Mouse (Mus musculus) midbrain, embryonic 11.5 days (tissue): ENCODE measurements at regions not wholly inside any gene's neighbourhood (a gene's known extent, or its start where the extent isn't known, plus 50 kb on each side); places are given as distances from the start of the nearest gene placed in this dataset.
A peak's percentile ranks its signal among the peaks of the same experiment; 100 is the strongest.

Source experiments
- ATAC-seq: fragments of 200-750 bp; cut with Nextera tagmentation; 2 replicates; pipeline ENCODE4 v1.8.0; 2017; ENCODE audit warnings: moderate TSS enrichment, moderate library complexity; ENCODE audit not compliant: low FRiP score
- DNase-seq: peaks from one replicate; pipeline ENCODE4 v3.0.0; 2015; ENCODE audit warnings: low spot score; ENCODE audit errors: missing footprints
- H3K27ac ChIP-seq: fragments of 300-500 bp; sonication (generic); 2 replicates; pipeline ENCODE4 v1.5.1; 2014; ENCODE audit warnings: low read depth, low read length
- H3K27me3 ChIP-seq: fragments of 300-500 bp; sonication (generic); 2 replicates; pipeline ENCODE4 v1.6.1; 2014; ENCODE audit warnings: mild to moderate bottlenecking, low read length, moderate library complexity, mixed read lengths; ENCODE audit not compliant: control insufficient read depth, insufficient read depth
- H3K36me3 ChIP-seq: fragments of 300-500 bp; sonication (generic); 2 replicates; pipeline ENCODE4 v1.6.1; 2014; ENCODE audit warnings: mild to moderate bottlenecking, low read length, moderate library complexity, mixed read lengths; ENCODE audit not compliant: control insufficient read depth, insufficient read depth
- H3K4me1 ChIP-seq: fragments of 300-500 bp; sonication (generic); 2 replicates; pipeline ENCODE4 v1.6.1; 2014; ENCODE audit warnings: low read length; ENCODE audit not compliant: control insufficient read depth, insufficient read depth
- H3K4me2 ChIP-seq: fragments of 300-500 bp; sonication (generic); 2 replicates; pipeline ENCODE4 v1.6.1; 2014; ENCODE audit warnings: mild to moderate bottlenecking, moderate library complexity
- H3K4me3 ChIP-seq: fragments of 300-500 bp; sonication (generic); 2 replicates; pipeline ENCODE4 v1.5.1; 2014; ENCODE audit warnings: low read depth, low read length
- H3K9ac ChIP-seq: fragments of 300-500 bp; sonication (generic); 2 replicates; pipeline ENCODE4 v1.6.1; 2014; ENCODE audit warnings: low read length
- H3K9me3 ChIP-seq: fragments of 300-500 bp; sonication (generic); 2 replicates; pipeline ENCODE4 v1.6.1; 2016; ENCODE audit warnings: low read length; ENCODE audit not compliant: control insufficient read depth
- WGBS: fragments of 180-500 bp; shearing (Covaris S2); extraction: QIAGEN DNeasy Blood & Tissue Kit; methylation state at CpG from one replicate; pipeline ENCODE4 v1.1.7; 2014; 5-methylcytosine and 5-hydroxymethylcytosine counted together

DNA sequence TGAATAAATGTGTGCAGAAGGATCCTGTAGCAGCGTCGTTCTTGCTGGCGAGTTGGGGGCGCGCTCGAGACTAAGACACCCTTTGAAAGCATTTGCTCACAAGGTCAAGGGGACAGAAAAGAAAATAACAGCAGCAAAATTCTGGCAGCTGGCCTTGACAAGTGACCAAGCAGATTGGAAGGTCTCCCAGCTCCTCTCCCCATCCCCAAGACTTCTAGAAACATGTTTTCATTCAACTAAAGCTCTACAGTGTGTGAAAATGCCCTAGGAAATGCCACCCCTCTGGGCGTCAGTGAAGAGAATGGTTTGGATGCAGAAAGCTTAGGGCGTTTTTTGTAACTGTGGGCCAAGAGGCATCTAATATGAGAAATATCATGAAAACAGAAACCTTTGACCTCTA is 272.7 kb downstream of the Tbc1d1 start:
- Histone ChIP-seq H3K27ac (no peak overlapping the region), H3K4me1 (no peaks in the 10 kb centered on the region), H3K4me2 (no peak overlapping the region), H3K9me3 (no peaks in the 10 kb centered on the region), H3K27me3 (no peaks in the 10 kb centered on the region), H3K9ac (no peak overlapping the region), H3K4me3 (no peak overlapping the region), H3K36me3 (no peaks in the 10 kb centered on the region)
- no peak for DNase-seq
- WGBS: 91% methylated on average over 8 of the region's 8 CpGs
- no peak for ATAC-seq

DNA sequence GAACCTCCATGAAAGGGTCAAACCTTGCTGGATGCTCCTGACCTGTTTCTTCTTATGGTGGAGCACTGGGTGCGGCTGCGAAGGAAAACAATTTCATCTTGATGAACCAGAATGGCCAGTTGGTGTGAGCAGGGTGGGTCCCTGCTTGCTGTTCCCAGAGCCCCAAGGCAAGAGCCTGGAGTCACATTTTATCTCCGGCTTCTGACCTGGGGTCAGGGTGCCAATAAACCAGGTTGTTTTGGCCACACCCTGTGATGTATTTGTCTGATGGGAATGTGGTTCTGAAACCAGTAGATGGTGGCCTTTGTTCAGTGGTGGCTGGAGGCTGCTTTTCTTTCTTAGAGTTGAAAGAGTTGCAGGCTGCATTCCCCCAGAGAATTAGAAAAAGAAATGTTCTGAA is 274.4 kb downstream of the Tbc1d1 start:
- Histone ChIP-seq H3K4me2 (no peak overlapping the region), H3K27me3 (no peaks in the 10 kb centered on the region), H3K4me3 (no peak overlapping the region), H3K27ac (no peak overlapping the region), H3K9ac (no peak overlapping the region), H3K36me3 (no peaks in the 10 kb centered on the region), H3K4me1 (no peaks in the 10 kb centered on the region), H3K9me3 (no peaks in the 10 kb centered on the region)
- WGBS: 91% methylated on average over 3 of the region's 3 CpGs
- ATAC-seq (no peak), DNase-seq (no peak)

GRCm38 (mm10) chr5:64431624-64432023 is 275.5 kb downstream of the Tbc1d1 start:
- ATAC-seq (no peak), DNase-seq (no peak)
- WGBS: 91% methylated on average over 6 of the region's 6 CpGs

DNA sequence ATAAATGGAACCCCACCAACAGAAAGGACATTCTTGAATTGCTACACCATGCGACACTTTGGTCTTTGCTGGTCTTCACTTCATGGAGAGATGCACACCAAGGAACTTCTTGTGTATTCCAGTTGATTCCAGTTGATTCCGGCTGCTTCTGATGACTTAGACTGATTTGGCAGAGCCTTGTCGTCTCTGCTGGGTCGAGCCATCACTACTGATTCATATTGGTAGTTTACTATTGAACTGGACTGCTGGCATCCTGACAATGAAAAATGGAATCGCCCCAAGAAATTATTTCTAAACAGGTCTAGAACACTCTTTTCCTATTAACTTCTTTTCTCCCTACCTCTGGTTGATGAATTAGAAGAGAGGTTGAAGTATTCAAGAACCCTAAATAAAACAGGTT is 277.7 kb downstream of the Tbc1d1 start:
- DNase-seq: no peak
- no peak overlapping the region for H3K27ac ChIP-seq
- ATAC-seq: no peak
- no peak overlapping the region for H3K4me2 ChIP-seq
- H3K9ac ChIP-seq: no peak overlapping the region
- H3K4me3 ChIP-seq: no peak overlapping the region
- no peaks in the 10 kb centered on the region for H3K36me3 ChIP-seq
- WGBS: 94% methylated on average over 5 of the region's 5 CpGs
- H3K27me3 ChIP-seq: no peaks in the 10 kb centered on the region
- no peaks in the 10 kb centered on the region for H3K9me3 ChIP-seq
- no peaks in the 10 kb centered on the region for H3K4me1 ChIP-seq

More at GRCm38 (mm10) chr5:64431624-64432023, 275.5 kb downstream of the Tbc1d1 start:
- no peaks in the 10 kb centered on the region for H3K36me3 ChIP-seq
- no peak overlapping the region for H3K4me2 ChIP-seq
- H3K4me1 ChIP-seq: no peaks in the 10 kb centered on the region
- H3K27me3 ChIP-seq: no peaks in the 10 kb centered on the region
- H3K4me3 ChIP-seq: no peak overlapping the region
- no peak overlapping the region for H3K27ac ChIP-seq
- H3K9me3 ChIP-seq: no peaks in the 10 kb centered on the region
- no peak overlapping the region for H3K9ac ChIP-seq

DNA sequence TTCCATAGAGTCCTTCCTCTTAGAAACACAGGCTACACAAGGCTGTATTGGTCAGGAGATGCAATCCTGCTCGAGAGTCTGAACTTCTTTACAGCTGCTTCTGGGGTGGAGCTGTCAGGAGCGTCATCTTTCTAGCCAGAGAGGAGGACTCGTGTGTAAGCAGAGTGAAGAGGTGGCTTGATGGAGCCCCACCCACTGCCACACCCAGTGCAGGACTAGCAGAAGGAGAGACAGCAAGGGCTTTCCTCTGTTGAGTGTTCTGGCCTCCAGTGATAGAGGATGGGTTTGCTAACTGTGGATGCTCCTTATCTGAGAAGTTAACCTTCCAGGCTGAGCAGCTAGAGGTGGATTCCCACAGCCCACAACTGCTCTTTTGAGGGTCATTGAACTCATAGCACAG is 279.4 kb downstream of the Tbc1d1 start:
- WGBS: 76% methylated on average over 3 of the region's 3 CpGs
- H3K9me3 ChIP-seq: no peaks in the 10 kb centered on the region
- no peak overlapping the region for H3K27ac ChIP-seq
- no peaks in the 10 kb centered on the region for H3K4me1 ChIP-seq
- DNase-seq (peak; percentile 67), ATAC-seq (no peak)
- H3K27me3 ChIP-seq: no peaks in the 10 kb centered on the region
- no peaks in the 10 kb centered on the region for H3K36me3 ChIP-seq
- no peak overlapping the region for H3K9ac ChIP-seq
- H3K4me2 ChIP-seq: no peak overlapping the region
- H3K4me3 ChIP-seq: no peak overlapping the region

DNA sequence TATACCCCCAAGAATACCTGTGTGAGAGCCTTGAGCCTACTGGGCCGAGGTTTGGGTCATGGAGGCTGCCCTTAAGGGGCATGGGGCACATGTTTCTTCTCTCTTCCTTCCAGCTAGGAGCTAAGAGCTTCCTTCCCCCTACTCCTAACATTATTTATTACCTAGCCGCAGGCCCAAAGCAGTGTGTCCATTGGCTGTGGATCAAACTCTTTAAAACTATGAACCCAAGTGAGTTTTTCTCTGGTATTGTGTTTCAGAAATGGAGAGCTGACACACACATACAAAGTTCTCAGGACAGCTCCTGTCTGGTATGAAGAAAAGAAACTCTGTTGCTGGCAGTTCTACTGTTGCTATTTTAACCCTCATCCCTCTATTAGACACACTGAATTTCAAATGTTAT is 279.9 kb downstream of the Tbc1d1 start:
- Histone ChIP-seq H3K36me3 (no peaks in the 10 kb centered on the region), H3K4me2 (no peak overlapping the region), H3K9me3 (no peaks in the 10 kb centered on the region), H3K9ac (no peak overlapping the region), H3K4me1 (no peaks in the 10 kb centered on the region), H3K4me3 (no peak overlapping the region), H3K27me3 (no peaks in the 10 kb centered on the region), H3K27ac (no peak overlapping the region)
- 90% methylated on average over 2 of the region's 2 CpGs for WGBS
- DNase-seq (peak; percentile 71), ATAC-seq (no peak)

DNA sequence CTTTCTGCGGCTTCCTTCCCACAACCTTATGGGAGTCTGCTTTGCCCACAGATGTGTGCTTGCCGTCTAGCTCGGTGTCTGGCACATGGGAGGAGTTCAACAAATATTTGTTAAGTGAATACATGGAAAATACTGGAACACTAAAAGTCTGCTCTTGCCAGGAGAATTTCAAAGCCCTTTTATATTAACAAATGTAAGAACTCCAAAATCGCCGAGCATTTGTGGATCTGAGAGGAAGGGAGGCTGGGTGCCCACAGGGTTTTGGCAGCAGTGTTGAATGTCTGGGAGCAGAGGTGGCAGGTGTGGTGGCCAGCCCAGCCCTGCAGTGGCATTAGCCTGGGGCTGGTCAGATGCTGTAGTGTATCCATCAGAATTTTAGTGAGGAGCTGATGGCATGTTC is 281.6 kb downstream of the Tbc1d1 start:
- DNase-seq (peak; percentile 49), ATAC-seq (no peak)
- Histone ChIP-seq H3K9me3 (no peaks in the 10 kb centered on the region), H3K9ac (no peak overlapping the region), H3K4me3 (no peak overlapping the region), H3K4me2 (no peak overlapping the region), H3K27ac (no peak overlapping the region), H3K36me3 (no peaks in the 10 kb centered on the region), H3K4me1 (no peaks in the 10 kb centered on the region), H3K27me3 (no peaks in the 10 kb centered on the region)
- 89% methylated on average over 5 of the region's 5 CpGs for WGBS

- ATAC-seq (no peak), DNase-seq (peak; percentile 72)
- 89% methylated on average over 13 of the region's 13 CpGs for WGBS
- H3K27me3 ChIP-seq: no peaks in the 10 kb centered on the region
- no peak overlapping the region for H3K4me2 ChIP-seq
- H3K4me1 ChIP-seq: no peaks in the 10 kb centered on the region
- H3K27ac ChIP-seq: no peak overlapping the region
- no peak overlapping the region for H3K9ac ChIP-seq
- no peak overlapping the region for H3K4me3 ChIP-seq
- no peaks in the 10 kb centered on the region for H3K36me3 ChIP-seq
- no peaks in the 10 kb centered on the region for H3K9me3 ChIP-seq
Observed at GRCm38 (mm10) chr5:64438446-64439134, 282.5 kb downstream of the Tbc1d1 start.

GRCm38 (mm10) chr5:64447847-64448246 is 291.7 kb downstream of the Tbc1d1 start:
- H3K27ac ChIP-seq: no peak overlapping the region
- H3K4me2 ChIP-seq: no peak overlapping the region
- no peaks in the 10 kb centered on the region for H3K36me3 ChIP-seq
- H3K27me3 ChIP-seq: no peaks in the 10 kb centered on the region
- H3K4me1 ChIP-seq: no peaks in the 10 kb centered on the region
- ATAC-seq: no peak
- H3K9me3 ChIP-seq: no peaks in the 10 kb centered on the region
- no peak overlapping the region for H3K9ac ChIP-seq
- H3K4me3 ChIP-seq: no peak overlapping the region
- whole genome bisulfite sequencing: 80% methylated on average over 4 of the region's 4 CpGs
- no peak for DNase-seq
